Mouse (Mus musculus) fibroblast of lung, adult 2 months (primary cell): Measurements from ENCODE around the gene Dnajb2.

Experiments
- DNase-seq: peaks from one replicate; pipeline ENCODE4 v3.0.0-alpha.2; 2011; ENCODE audit warnings: low read depth

Dnajb2 gene

DNA sequence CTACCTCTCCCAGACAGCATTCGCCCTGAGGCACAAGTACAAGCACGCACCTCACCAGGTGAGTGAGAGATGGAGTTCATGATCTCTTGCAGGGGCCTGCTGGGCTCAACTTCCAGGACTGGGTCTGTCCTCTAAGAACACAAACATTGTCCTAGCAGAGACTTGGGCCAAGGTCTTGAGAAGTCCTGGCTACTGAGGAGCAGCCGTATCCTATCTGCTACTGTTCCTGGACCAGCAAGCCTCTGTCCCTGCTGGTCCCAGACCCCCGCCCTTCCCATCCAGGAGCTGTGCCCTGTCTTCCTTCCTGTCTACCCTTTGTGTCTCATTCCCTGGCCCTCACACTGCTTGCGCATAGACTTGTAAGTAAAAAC is 57.1 kb downstream of the Dnajb2 start:
- no peak for DNase-seq

DNA sequence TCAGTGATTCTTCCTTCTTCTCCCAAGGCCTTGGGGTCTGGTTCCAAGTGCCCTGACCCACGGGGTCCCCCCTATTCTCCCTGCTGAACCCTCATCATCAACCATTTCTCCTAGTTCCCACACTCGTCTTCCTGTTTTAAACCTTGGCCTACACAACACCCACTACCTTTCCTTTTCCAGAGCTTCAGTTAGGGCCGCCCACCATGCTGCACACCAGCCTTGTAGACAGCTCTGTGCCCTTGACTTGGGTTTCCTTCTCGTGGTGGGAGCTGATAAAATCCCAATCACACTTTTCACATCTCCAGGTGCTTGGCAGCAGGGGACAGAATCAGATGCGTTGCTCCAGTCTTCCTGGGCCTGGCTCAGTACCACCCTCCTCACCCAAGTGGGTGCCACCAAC is 58.1 kb downstream of the Dnajb2 start:
- DNase-seq: no peak
